Mouse (Mus musculus): ENCODE measurements around the gene Cd28.
"Not testable (repeated sequence)": the region's sequence is repeated elsewhere in the genome, so short reads cannot be mapped to it uniquely, and the experiment has no call there.

Cd28 gene

GRCm38 (mm10) chr1:60801210-60801671 is 84.6 kb downstream of the Cd28 start:
- no peak for DNase-seq

- DNase-seq: no peak
Measured at GRCm38 (mm10) chr1:60803128-60803824, 86.7 kb downstream of the Cd28 start.

- peak in 1 of 2 experiments; percentile 15 for DNase-seq
Measured at GRCm38 (mm10) chr1:60803825-60804696, 87.5 kb downstream of the Cd28 start.

GRCm38 (mm10) chr1:60805178-60805577 is 88.6 kb downstream of the Cd28 start:
- no peak for DNase-seq

- no peak for DNase-seq
Measured at GRCm38 (mm10) chr1:60807748-60808147, 91.1 kb downstream of the Cd28 start.

- no peak for DNase-seq
Measured at GRCm38 (mm10) chr1:60808466-60808865, 91.9 kb downstream of the Cd28 start.

GRCm38 (mm10) chr1:60809166-60809565 is 92.6 kb downstream of the Cd28 start:
- DNase-seq: peak; percentile 31 to 42

- DNase-seq: no peak
Measured at GRCm38 (mm10) chr1:60810821-60811220, 94.2 kb downstream of the Cd28 start.

GRCm38 (mm10) chr1:60811998-60812397 is 95.4 kb downstream of the Cd28 start:
- DNase-seq: no peak

GRCm38 (mm10) chr1:60813411-60813810 is 96.8 kb downstream of the Cd28 start:
- DNase-seq: no peak

- no peak for DNase-seq
Measured at GRCm38 (mm10) chr1:60815912-60816311, 99.3 kb downstream of the Cd28 start.

GRCm38 (mm10) chr1:60818491-60818890 is 101.9 kb downstream of the Cd28 start:
- not testable (repeated sequence) for DNase-seq

GRCm38 (mm10) chr1:60819993-60820392 is 103.4 kb downstream of the Cd28 start:
- DNase-seq: no peak

- DNase-seq: no peak
Measured at GRCm38 (mm10) chr1:60820981-60821380, 104.4 kb downstream of the Cd28 start.

- DNase-seq: no peak
Measured at GRCm38 (mm10) chr1:60821590-60821989, 105.0 kb downstream of the Cd28 start.
